Mouse (Mus musculus): ENCODE results near the gene Cenpp.

The Cenpp gene

GRCm38 (mm10) chr13:49530636-49531035 is 121.9 kb downstream of the Cenpp start:
- no peak for DNase-seq (ENCODE audit: low spot score in 2 of 2)

GRCm38 (mm10) chr13:49526235-49526634 is 126.3 kb downstream of the Cenpp start:
- DNase-seq (ENCODE audit: low spot score in 2 of 2), result no peak

GRCm38 (mm10) chr13:49518761-49519160 is 133.8 kb downstream of the Cenpp start:
- no peak for DNase-seq (ENCODE audit: low spot score in 2 of 2)

GRCm38 (mm10) chr13:49507176-49507575 is 145.4 kb downstream of the Cenpp start:
- peak; percentile 40 to 71 for DNase-seq (ENCODE audit: low spot score in 2 of 2)

- DNase-seq (ENCODE audit: low spot score in 2 of 2), result no peak
Observed at GRCm38 (mm10) chr13:49505776-49506175, 146.8 kb downstream of the Cenpp start.

- DNase-seq (ENCODE audit: low spot score in 2 of 2), result peak; percentile 40 to 51
Observed at GRCm38 (mm10) chr13:49504510-49504909, 148.1 kb downstream of the Cenpp start, which contains the start of gene Ecm2. Gene Ecm2 (plus strand): TSS chr13:49504810.

- peak in 1 of 2 experiments; percentile 56 for DNase-seq (ENCODE audit: low spot score in 2 of 2)
Observed at GRCm38 (mm10) chr13:49492376-49493368, 159.9 kb downstream of the Cenpp start, which contains the start of gene Tes3-ps. Gene Tes3-ps (plus strand): TSS chr13:49493318.

GRCm38 (mm10) chr13:49485388-49485787 is 167.2 kb downstream of the Cenpp start:
- no peak for DNase-seq (ENCODE audit: low spot score in 2 of 2)

GRCm38 (mm10) chr13:49480551-49480950 is 172.0 kb downstream of the Cenpp start:
- DNase-seq (ENCODE audit: low spot score in 2 of 2), result no peak

GRCm38 (mm10) chr13:49480057-49480456 is 172.5 kb downstream of the Cenpp start:
- DNase-seq (ENCODE audit: low spot score in 2 of 2), result peak; percentile 92 to 93

GRCm38 (mm10) chr13:49479399-49479798 is 173.2 kb downstream of the Cenpp start:
- DNase-seq (ENCODE audit: low spot score in 2 of 2), result peak in 1 of 2 experiments; percentile 70

GRCm38 (mm10) chr13:49478851-49479374 is 173.7 kb downstream of the Cenpp start:
- DNase-seq (ENCODE audit: low spot score in 2 of 2), result no peak

GRCm38 (mm10) chr13:49477887-49478286 is 174.7 kb downstream of the Cenpp start:
- DNase-seq (ENCODE audit: low spot score in 2 of 2), result no peak

GRCm38 (mm10) chr13:49472676-49473005 is 179.9 kb downstream of the Cenpp start:
- no peak for DNase-seq (ENCODE audit: low spot score in 2 of 2)

- DNase-seq (ENCODE audit: low spot score in 2 of 2), result no peak
Observed at GRCm38 (mm10) chr13:49471981-49472675, 180.5 kb downstream of the Cenpp start.

- peak; percentile 61 to 69 for DNase-seq (ENCODE audit: low spot score in 2 of 2)
Observed at GRCm38 (mm10) chr13:49470806-49471205, 181.8 kb downstream of the Cenpp start.

- no peak for DNase-seq (ENCODE audit: low spot score in 2 of 2)
Observed at GRCm38 (mm10) chr13:49470319-49470718, 182.3 kb downstream of the Cenpp start.

- no peak for DNase-seq (ENCODE audit: low spot score in 2 of 2)
Observed at GRCm38 (mm10) chr13:49469002-49469401, 183.6 kb downstream of the Cenpp start.

- no peak for DNase-seq (ENCODE audit: low spot score in 2 of 2)
Observed at GRCm38 (mm10) chr13:49467585-49467984, 185.0 kb downstream of the Cenpp start.

- peak; percentile 61 to 71 for DNase-seq (ENCODE audit: low spot score in 2 of 2)
Observed at GRCm38 (mm10) chr13:49466393-49467075, 186.1 kb downstream of the Cenpp start.

GRCm38 (mm10) chr13:49465875-49466274 is 186.7 kb downstream of the Cenpp start:
- no peak for DNase-seq (ENCODE audit: low spot score in 2 of 2)

GRCm38 (mm10) chr13:49462921-49463320 is 189.7 kb downstream of the Cenpp start:
- DNase-seq (ENCODE audit: low spot score in 2 of 2), result no peak

All from heart, adult 9 months (tissue).